Comparison of ENCODE assay signal across 49 mouse cellular contexts in genomic region chr1:175698293-175698692, GRCm38 (mm10). TPM values are rescaled to one million over a fixed set of nuclear protein-coding genes. Genes with fewer than 3 reads are reported as not detected.
"Had no signal": no experiment of that assay in that cellular context is flagged by ENCODE, and none has a peak within 500 bp of the region (broad histone marks: within the 10 kb centered on the region; RNA-seq: fewer than 3 reads in every experiment).

Gene Wdr64 (plus strand): TSS chr1:175698593.

- H3K9me3 ChIP-seq: heart, embryonic 10.5 days; heart, embryonic 12.5 days; heart, embryonic 13.5 days; heart, embryonic 15.5 days; hindbrain, embryonic 10.5 days; hindbrain, embryonic 12.5 days; hindbrain, embryonic 13.5 days; hindbrain, embryonic 15.5 days; intestine, embryonic 15.5 days; kidney, embryonic 15.5 days had no signal

- H3K4me2 ChIP-seq: heart, embryonic 11.5 days; heart, embryonic 12.5 days; heart, embryonic 13.5 days; heart, embryonic 15.5 days; hindbrain, embryonic 12.5 days; hindbrain, embryonic 13.5 days; hindbrain, embryonic 14.5 days; hindbrain, embryonic 15.5 days; intestine, embryonic 15.5 days; kidney, embryonic 15.5 days had no signal

- H3K27me3 ChIP-seq: heart, embryonic 12.5 days; heart, embryonic 13.5 days; heart, embryonic 15.5 days; hindbrain, embryonic 12.5 days; hindbrain, embryonic 13.5 days; hindbrain, embryonic 15.5 days; intestine, embryonic 15.5 days; kidney, embryonic 15.5 days had no signal

- H3K4me3 ChIP-seq: heart, embryonic 10.5 days; heart, embryonic 12.5 days; heart, embryonic 13.5 days; heart, embryonic 15.5 days; hindbrain, embryonic 10.5 days; hindbrain, embryonic 12.5 days; hindbrain, embryonic 13.5 days; hindbrain, embryonic 15.5 days; intestine, embryonic 15.5 days; kidney, embryonic 15.5 days; layer of hippocampus, adult 2 months had no signal

- H3K9ac ChIP-seq: heart, embryonic 12.5 days; heart, embryonic 13.5 days; heart, embryonic 15.5 days; hindbrain, embryonic 12.5 days; hindbrain, embryonic 13.5 days; hindbrain, embryonic 14.5 days; hindbrain, embryonic 15.5 days; intestine, embryonic 15.5 days; kidney, embryonic 15.5 days had no signal

- H3K36me3 ChIP-seq: heart, embryonic 10.5 days; heart, embryonic 12.5 days; heart, embryonic 13.5 days; heart, embryonic 15.5 days; hindbrain, embryonic 10.5 days; hindbrain, embryonic 12.5 days; hindbrain, embryonic 13.5 days; hindbrain, embryonic 15.5 days; intestine, embryonic 15.5 days; kidney, embryonic 15.5 days had no signal

- DNase-seq: heart, postnatal 10 days; heart, postnatal 14 days; heart, postnatal 36 days; heart, postnatal 4 days; kidney, adult 11 months; kidney, adult 18-20 months; kidney, adult 2 months; kidney, adult 8-10 months; kidney, adult 9 months; kidney, postnatal 10 days; kidney, postnatal 14 days; kidney, postnatal 25 days; kidney, postnatal 36 days; kidney, postnatal 4 days; layer of hippocampus, adult 9-11 months; layer of hippocampus, postnatal 36 days had no signal

- H3K27ac ChIP-seq: heart, embryonic 10.5 days; heart, embryonic 13.5 days; heart, embryonic 15.5 days; hindbrain, embryonic 10.5 days; hindbrain, embryonic 12.5 days; hindbrain, embryonic 13.5 days; hindbrain, embryonic 14.5 days; hindbrain, embryonic 15.5 days; hindbrain, postnatal 0 days; intestine, embryonic 15.5 days; kidney, embryonic 15.5 days; kidney, postnatal 0 days; layer of hippocampus, adult 2 months had no signal

- ATAC-seq: hindbrain, embryonic 16.5 days; hindbrain, postnatal 0 days; inflammation-experienced regulatory T-cells, adult 6 months; intestine, embryonic 15.5 days; intestine, embryonic 16.5 days; intestine, postnatal 0 days had no signal

RNA-seq across cellular contexts. Expression of gene Wdr64, which starts in this region (rescaled TPM):
- total RNA-seq: heart, postnatal 10 days; heart, postnatal 14 days; heart, postnatal 25 days; heart, postnatal 36 days; heart, postnatal 4 days; hematopoietic stem cell, adult 5-6 weeks; hindbrain, postnatal 0 days; layer of hippocampus, adult 18-20 months; layer of hippocampus, adult 2 months; layer of hippocampus, adult 8-10 months; layer of hippocampus, postnatal 10 days; layer of hippocampus, postnatal 14 days; layer of hippocampus, postnatal 25 days; layer of hippocampus, postnatal 36 days had no signal
- polyA plus RNA-seq: heart, embryonic 10.5 days; heart, embryonic 11.5 days; heart, embryonic 12.5 days; heart, embryonic 13.5 days; heart, embryonic 14.5 days; heart, embryonic 15.5 days; heart, embryonic 16.5 days; heart, postnatal 0 days; hindbrain, embryonic 10.5 days; hindbrain, embryonic 12.5 days; hindbrain, embryonic 13.5 days; hindbrain, embryonic 14.5 days; hindbrain, embryonic 15.5 days; hindbrain, embryonic 16.5 days; hindbrain, postnatal 0 days; inflammation-experienced regulatory T-cells, adult 6 months; intestine, embryonic 14.5 days; intestine, embryonic 15.5 days; intestine, embryonic 16.5 days; intestine, postnatal 0 days; kidney, embryonic 14.5 days; kidney, embryonic 16.5 days; kidney, postnatal 0 days; large intestine, adult 2 months had no signal
